Mouse (Mus musculus): ENCODE results near the gene Myo1b. TPM values are rescaled to one million over a fixed set of nuclear protein-coding genes. Genes with fewer than 3 reads are reported as not detected.

Gene Myo1b
- polyA plus RNA-seq, 1 experiment from 2014 or later: 80.4 TPM

DNA sequence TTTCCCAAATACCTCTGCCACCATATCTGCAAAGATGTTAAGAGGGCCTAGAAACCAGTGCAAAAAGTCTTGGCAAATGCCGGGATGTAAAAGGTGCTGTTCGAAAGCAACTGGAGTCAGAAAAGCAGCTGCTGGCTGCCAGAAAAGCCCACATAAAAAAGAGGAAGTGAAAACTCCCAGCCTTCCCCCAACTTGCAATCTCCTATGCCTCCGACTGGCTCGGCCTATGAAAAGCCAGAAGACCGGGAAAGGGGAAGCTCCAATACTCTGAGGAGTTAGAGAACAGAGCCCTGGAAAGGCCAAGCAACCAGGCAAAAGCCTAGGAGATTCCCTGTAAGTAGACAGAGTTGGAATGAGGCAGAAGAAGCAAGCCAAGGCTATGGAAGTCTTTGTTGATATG lies 14.7 kb upstream of the Myo1b start:
- no peaks in the 10 kb centered on the region for H3K36me3 ChIP-seq (ENCODE audit: control insufficient read depth, insufficient read depth, low read length)
- H3K4me2 ChIP-seq (ENCODE audit: low read depth, low read length): no peak overlapping the region
- no peak overlapping the region for H3K4me3 ChIP-seq (ENCODE audit: low read length)
- no peak overlapping the region for H3K9ac ChIP-seq (ENCODE audit: low read length)
- 56% methylated on average over 5 of the region's 5 CpGs for WGBS
- H3K4me1 ChIP-seq (replicated peaks; ENCODE audit: control insufficient read depth, insufficient read depth, low read length): peaks cover 4% of the 10 kb centered on the region; the same call in 1 of the 2 replicates
- no peak for ATAC-seq (ENCODE audit: low read depth)
- H3K27me3 ChIP-seq (ENCODE audit: control insufficient read depth, insufficient read depth, low read depth, low read length): no peaks in the 10 kb centered on the region
- H3K9me3 ChIP-seq (ENCODE audit: control insufficient read depth, low read length): no peaks in the 10 kb centered on the region
- H3K27ac ChIP-seq (ENCODE audit: low read length): no peak overlapping the region

DNA sequence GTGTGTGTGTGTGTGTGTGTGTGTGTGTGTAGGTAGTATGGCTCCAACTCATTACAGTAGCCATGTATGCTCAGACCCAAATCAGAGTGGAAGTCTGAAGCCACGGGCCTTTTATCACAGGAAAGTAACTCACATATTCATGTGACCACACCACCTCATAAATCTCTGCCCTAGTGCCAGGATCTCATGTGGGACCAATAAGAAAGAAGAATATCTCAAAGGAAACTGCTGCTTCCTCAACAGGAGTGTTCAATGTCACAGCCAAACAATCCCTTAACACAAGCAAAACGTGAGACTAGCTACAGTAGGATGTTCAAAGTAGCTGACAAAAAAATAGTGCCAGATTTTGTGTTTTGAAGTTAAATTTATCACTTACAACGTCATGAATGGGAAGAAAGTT lies 13.7 kb upstream of the Myo1b start:
- Histone ChIP-seq H3K4me1 (replicated peaks; ENCODE audit: control insufficient read depth, insufficient read depth, low read length) (peaks cover 4% of the 10 kb centered on the region; the same call in 1 of the 2 replicates), H3K9ac (ENCODE audit: low read length) (no peak overlapping the region), H3K4me2 (ENCODE audit: low read depth, low read length) (no peak overlapping the region), H3K27ac (ENCODE audit: low read length) (no peak overlapping the region), H3K36me3 (ENCODE audit: control insufficient read depth, insufficient read depth, low read length) (no peaks in the 10 kb centered on the region), H3K4me3 (ENCODE audit: low read length) (no peak overlapping the region), H3K27me3 (ENCODE audit: control insufficient read depth, insufficient read depth, low read depth, low read length) (no peaks in the 10 kb centered on the region), H3K9me3 (ENCODE audit: control insufficient read depth, low read length) (no peaks in the 10 kb centered on the region)
- 34% methylated on average over 3 of the region's 3 CpGs for WGBS
- ATAC-seq (ENCODE audit: low read depth): no peak

DNA sequence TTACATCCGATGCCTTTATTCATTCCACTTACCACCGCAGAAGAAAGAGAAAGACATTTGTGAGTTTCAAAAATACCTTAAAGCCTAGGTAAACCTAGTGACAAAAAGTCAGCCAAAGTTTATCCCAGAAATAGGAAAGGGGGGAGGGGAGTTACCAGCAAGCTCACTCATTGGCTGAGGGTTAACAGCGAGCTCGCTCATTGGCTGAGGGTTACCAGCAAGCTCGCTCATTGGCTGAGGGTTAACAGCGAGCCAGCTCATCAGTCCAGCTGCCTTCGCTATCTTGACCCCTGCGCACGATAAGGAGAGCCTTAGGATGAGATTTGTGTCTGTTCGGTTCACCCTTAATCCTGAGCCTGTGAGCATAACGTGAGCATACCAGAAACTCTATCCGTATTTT lies 6.9 kb upstream of the Myo1b start:
- 20% methylated on average over 12 of the region's 12 CpGs for WGBS
- Histone ChIP-seq H3K9ac (ENCODE audit: low read length) (no peak overlapping the region), H3K36me3 (ENCODE audit: control insufficient read depth, insufficient read depth, low read length) (no peaks in the 10 kb centered on the region), H3K4me2 (ENCODE audit: low read depth, low read length) (peak overlapping the region; percentile 43), H3K4me1 (replicated peaks; ENCODE audit: control insufficient read depth, insufficient read depth, low read length) (no peaks in the 10 kb centered on the region; the same call in 1 of the 2 replicates), H3K4me3 (ENCODE audit: low read length) (no peak overlapping the region), H3K9me3 (ENCODE audit: control insufficient read depth, low read length) (no peaks in the 10 kb centered on the region), H3K27me3 (ENCODE audit: control insufficient read depth, insufficient read depth, low read depth, low read length) (no peaks in the 10 kb centered on the region), H3K27ac (ENCODE audit: low read length) (no peak overlapping the region)
- ATAC-seq (ENCODE audit: low read depth): peak; percentile 72; the same call in 1 of the 2 replicates

DNA sequence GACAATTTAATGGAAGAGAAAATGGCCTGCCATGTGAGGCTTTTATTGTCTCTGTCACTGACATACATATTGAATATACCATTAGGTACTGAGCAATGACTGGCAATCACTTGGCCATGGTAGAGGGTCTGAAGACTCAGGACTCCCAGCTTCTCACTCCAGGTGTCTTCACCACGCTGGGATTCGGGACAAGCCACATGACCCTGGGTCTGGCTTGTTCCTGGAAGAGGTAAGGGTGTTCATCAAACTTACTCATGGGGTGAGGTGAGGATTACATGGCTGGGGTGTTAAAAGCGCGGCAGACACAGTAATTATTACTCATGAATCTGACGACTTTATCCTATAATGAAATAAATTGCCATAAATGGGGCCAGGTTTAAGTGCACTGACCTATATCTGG lies 405 bp upstream of the Myo1b start:
- Histone ChIP-seq H3K4me2 (ENCODE audit: low read depth, low read length) (peak overlapping the region; percentile 60), H3K9me3 (ENCODE audit: control insufficient read depth, low read length) (no peaks in the 10 kb centered on the region), H3K36me3 (ENCODE audit: control insufficient read depth, insufficient read depth, low read length) (no peaks in the 10 kb centered on the region), H3K4me1 (replicated peaks; ENCODE audit: control insufficient read depth, insufficient read depth, low read length) (peaks cover 29% of the 10 kb centered on the region), H3K4me3 (ENCODE audit: low read length) (peak overlapping the region; percentile 78), H3K9ac (ENCODE audit: low read length) (no peak overlapping the region; the same call in 1 of the 2 replicates), H3K27me3 (ENCODE audit: control insufficient read depth, insufficient read depth, low read depth, low read length) (no peaks in the 10 kb centered on the region), H3K27ac (ENCODE audit: low read length) (no peak overlapping the region)
- ATAC-seq (ENCODE audit: low read depth): no peak
- WGBS: 63% methylated on average over 5 of the region's 5 CpGs

DNA sequence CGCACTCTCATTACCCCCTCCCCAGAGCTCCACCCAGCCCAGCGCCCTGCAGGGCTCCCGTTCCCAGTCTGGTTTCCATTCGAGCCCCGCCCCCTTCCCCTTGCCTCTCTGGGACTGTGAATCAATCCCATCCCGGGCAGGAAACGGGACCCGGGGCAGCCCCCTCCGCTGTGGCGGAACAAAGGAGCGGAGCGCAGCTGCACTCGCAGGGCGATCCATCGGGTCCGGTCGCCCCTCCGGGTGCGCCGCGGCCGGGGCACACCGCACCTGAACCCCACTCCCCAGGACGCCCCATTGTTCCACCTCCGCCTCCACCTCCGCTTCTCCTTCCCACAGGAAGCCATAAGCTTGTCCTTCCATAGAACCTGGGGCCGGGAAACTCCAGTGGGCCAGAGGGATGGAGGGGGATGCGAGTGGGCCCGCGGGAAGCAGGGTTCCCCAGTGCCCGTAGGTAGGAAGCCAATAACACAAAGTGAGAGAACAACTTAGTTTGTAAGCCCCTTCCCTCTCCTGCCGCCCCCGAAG lies 758 bp downstream of the Myo1b start:
- WGBS: under 1% methylated on average over 30 of the region's 33 CpGs
- H3K36me3 ChIP-seq (ENCODE audit: control insufficient read depth, insufficient read depth, low read length): no peaks in the 10 kb centered on the region
- H3K9me3 ChIP-seq (ENCODE audit: control insufficient read depth, low read length): no peaks in the 10 kb centered on the region
- peak overlapping the region; percentile 78 for H3K4me3 ChIP-seq (ENCODE audit: low read length)
- peak overlapping the region; percentile 92 for H3K9ac ChIP-seq (ENCODE audit: low read length)
- ATAC-seq (ENCODE audit: low read depth): peak; percentile 85
- H3K4me1 ChIP-seq (replicated peaks; ENCODE audit: control insufficient read depth, insufficient read depth, low read length): peaks cover 36% of the 10 kb centered on the region
- H3K27ac ChIP-seq (ENCODE audit: low read length): peak overlapping the region; percentile 86
- H3K27me3 ChIP-seq (ENCODE audit: control insufficient read depth, insufficient read depth, low read depth, low read length): no peaks in the 10 kb centered on the region
- peak overlapping the region; percentile 60 for H3K4me2 ChIP-seq (ENCODE audit: low read depth, low read length)

DNA sequence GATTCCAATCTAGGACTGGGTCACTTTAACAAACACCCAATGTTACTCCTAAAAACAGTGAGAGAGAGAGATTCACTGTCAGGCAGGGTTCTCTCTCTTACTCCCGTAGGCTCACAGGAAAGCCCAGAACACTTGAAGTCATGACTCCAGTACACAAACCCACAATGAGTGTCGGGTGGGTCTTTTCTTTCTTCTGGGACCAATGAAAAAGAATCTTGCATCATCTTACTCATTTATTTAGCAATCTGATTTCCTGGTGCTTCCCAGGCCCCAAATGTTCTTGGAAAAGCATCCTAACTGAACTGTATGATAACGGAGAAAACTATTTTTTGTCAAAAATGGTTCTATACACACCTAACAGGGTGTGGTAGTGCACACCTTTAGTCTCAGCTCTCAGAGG lies 1.8 kb downstream of the Myo1b start:
- Histone ChIP-seq H3K27ac (ENCODE audit: low read length) (peak overlapping the region; percentile 65), H3K27me3 (ENCODE audit: control insufficient read depth, insufficient read depth, low read depth, low read length) (no peaks in the 10 kb centered on the region), H3K36me3 (ENCODE audit: control insufficient read depth, insufficient read depth, low read length) (no peaks in the 10 kb centered on the region), H3K4me1 (replicated peaks; ENCODE audit: control insufficient read depth, insufficient read depth, low read length) (peaks cover 42% of the 10 kb centered on the region), H3K4me3 (ENCODE audit: low read length) (peak overlapping the region; percentile 78), H3K9me3 (ENCODE audit: control insufficient read depth, low read length) (no peaks in the 10 kb centered on the region), H3K9ac (ENCODE audit: low read length) (no peak overlapping the region), H3K4me2 (ENCODE audit: low read depth, low read length) (peak overlapping the region; percentile 60)
- 42% methylated on average over 3 of the region's 3 CpGs for WGBS
- no peak for ATAC-seq (ENCODE audit: low read depth)

DNA sequence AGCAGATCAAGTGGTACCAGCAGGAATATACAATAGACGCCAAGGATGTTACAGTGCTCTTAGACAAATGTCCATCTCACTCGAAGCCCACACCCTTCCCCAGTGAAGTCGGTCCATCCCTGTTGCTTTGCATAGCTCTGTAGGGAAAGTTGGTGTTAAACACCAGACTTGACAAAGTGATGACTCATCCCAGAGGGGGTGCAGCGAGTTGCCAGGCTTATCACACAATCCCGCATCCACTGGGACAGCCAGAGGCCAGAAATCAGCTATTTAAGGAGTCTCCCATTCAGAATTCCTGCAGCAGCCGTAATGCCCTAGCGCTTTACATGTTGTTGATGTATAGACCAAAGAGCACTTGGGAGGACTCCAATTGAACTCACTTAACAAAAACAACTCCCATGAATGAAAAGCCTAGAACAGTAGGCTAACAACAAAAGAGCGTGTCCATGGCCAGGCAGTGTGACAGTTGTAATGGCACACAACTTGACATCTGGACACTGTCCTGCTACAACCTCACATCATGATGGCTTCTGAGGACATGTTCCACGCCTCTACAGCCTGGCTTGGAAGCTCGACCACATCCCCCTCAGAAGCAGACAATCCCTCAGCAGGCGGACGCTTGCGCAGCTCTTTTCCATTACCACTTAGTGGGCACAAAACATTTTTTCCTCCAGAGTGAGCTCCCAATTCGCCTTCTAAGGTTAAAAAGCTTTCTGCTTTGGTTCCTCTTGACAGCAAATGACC lies 2.6 kb downstream of the Myo1b start:
- Histone ChIP-seq H3K27me3 (ENCODE audit: control insufficient read depth, insufficient read depth, low read depth, low read length) (no peaks in the 10 kb centered on the region), H3K9ac (ENCODE audit: low read length) (no peak overlapping the region), H3K9me3 (ENCODE audit: control insufficient read depth, low read length) (no peaks in the 10 kb centered on the region), H3K36me3 (ENCODE audit: control insufficient read depth, insufficient read depth, low read length) (no peaks in the 10 kb centered on the region), H3K4me2 (ENCODE audit: low read depth, low read length) (peak overlapping the region; percentile 60), H3K4me3 (ENCODE audit: low read length) (peak overlapping the region; percentile 78), H3K27ac (ENCODE audit: low read length) (peak overlapping the region; percentile 65), H3K4me1 (replicated peaks; ENCODE audit: control insufficient read depth, insufficient read depth, low read length) (peaks cover 44% of the 10 kb centered on the region)
- ATAC-seq (ENCODE audit: low read depth): peak; percentile 59
- WGBS: 40% methylated on average over 14 of the region's 14 CpGs

DNA sequence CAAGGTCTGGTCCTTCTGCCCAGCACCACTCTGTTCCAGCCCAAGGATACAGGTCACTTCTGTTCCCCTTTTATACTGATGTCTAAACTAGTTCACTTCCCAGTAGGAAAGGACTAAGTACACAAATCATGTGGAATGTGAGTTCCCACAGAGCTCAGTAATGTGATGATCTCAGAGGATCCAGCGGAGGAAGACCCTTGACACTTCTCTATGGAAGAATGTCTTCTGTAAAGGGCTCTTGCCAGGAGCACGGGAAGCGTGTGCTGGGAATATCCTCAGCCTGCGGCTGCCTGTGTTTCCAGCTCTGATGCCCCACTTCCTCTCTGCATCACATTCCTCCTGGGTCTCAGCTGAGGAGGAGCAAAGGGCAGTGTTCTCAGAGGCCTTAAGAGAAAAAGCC lies 4.5 kb downstream of the Myo1b start:
- WGBS: 26% methylated on average over 4 of the region's 4 CpGs
- Histone ChIP-seq H3K9ac (ENCODE audit: low read length) (no peak overlapping the region), H3K4me1 (replicated peaks; ENCODE audit: control insufficient read depth, insufficient read depth, low read length) (peaks cover 58% of the 10 kb centered on the region), H3K9me3 (ENCODE audit: control insufficient read depth, low read length) (no peaks in the 10 kb centered on the region), H3K4me2 (ENCODE audit: low read depth, low read length) (no peak overlapping the region), H3K27me3 (ENCODE audit: control insufficient read depth, insufficient read depth, low read depth, low read length) (no peaks in the 10 kb centered on the region), H3K4me3 (ENCODE audit: low read length) (no peak overlapping the region), H3K36me3 (ENCODE audit: control insufficient read depth, insufficient read depth, low read length) (no peaks in the 10 kb centered on the region), H3K27ac (ENCODE audit: low read length) (no peak overlapping the region)
- ATAC-seq (ENCODE audit: low read depth): no peak

DNA sequence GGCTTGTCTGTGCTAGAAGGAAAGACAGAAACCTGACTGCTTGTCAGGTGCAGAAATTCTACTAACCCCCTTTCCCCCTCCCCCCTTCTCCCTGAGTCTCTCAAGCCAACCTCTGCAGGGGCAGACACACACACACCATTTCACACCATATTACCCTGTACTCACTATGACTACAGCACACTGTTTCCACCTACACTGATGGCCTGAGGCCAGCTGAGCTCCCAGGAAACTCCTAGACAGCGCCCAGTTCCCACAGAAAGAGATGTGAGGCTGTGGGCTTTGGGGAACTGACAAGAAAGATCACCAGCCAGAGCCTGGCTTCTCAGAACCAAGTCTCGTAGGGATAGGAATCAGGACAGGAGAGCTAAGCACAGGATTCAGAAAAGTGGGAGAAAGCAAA lies 6.7 kb downstream of the Myo1b start:
- 73% methylated on average over 2 of the region's 2 CpGs for WGBS
- H3K9me3 ChIP-seq (ENCODE audit: control insufficient read depth, low read length): no peaks in the 10 kb centered on the region
- ATAC-seq (ENCODE audit: low read depth): no peak
- H3K27me3 ChIP-seq (ENCODE audit: control insufficient read depth, insufficient read depth, low read depth, low read length): no peaks in the 10 kb centered on the region
- H3K36me3 ChIP-seq (ENCODE audit: control insufficient read depth, insufficient read depth, low read length): no peaks in the 10 kb centered on the region
- H3K4me1 ChIP-seq (replicated peaks; ENCODE audit: control insufficient read depth, insufficient read depth, low read length): peaks cover 55% of the 10 kb centered on the region
- H3K4me3 ChIP-seq (ENCODE audit: low read length): no peak overlapping the region
- no peak overlapping the region for H3K4me2 ChIP-seq (ENCODE audit: low read depth, low read length)
- H3K27ac ChIP-seq (ENCODE audit: low read length): no peak overlapping the region
- H3K9ac ChIP-seq (ENCODE audit: low read length): no peak overlapping the region

Measured in lung, embryonic 16.5 days (tissue).